28 mouse cellular contexts compared by ENCODE assay signal in the genomic region with DNA sequence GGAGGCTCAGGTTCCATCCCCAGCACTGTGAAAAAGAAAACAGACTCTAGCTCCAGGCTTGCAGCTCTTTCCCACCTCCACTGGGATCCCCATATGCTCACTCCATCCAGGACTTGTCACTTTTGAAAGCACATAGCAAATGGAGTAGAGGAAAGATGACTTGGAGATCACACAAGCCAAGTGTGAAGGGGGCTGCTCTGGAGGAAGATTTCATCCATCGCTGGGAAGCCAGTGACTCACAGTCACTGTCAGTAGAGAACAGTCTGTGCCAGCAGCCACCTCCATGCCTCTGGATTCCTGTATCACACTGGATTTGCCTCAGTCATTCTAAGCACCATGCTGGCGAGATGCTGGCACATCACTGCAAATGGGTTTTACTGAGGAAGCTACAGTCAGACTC. TPM values are rescaled to one million over a fixed set of nuclear protein-coding genes. Genes with fewer than 3 reads are reported as not detected.
DNase-seq lines count a peak whose midpoint lies in the region; TF ChIP-seq lines count a peak whose summit lies in the region.
"Had no signal": no experiment of that assay in that cellular context is flagged by ENCODE, and none has a peak within 500 bp of the region (broad histone marks: within the 10 kb centered on the region; RNA-seq: fewer than 3 reads in every experiment).

No protein-coding gene starts in this region.

- H3K27ac ChIP-seq in ES-E14 (ENCODE audit: insufficient read depth, low read depth, low read length, poor library complexity, severe bottlenecking): 0 out of 2 replicates have a peak overlapping the region, but pooled peaks have one; percentile 19
- H3K27ac ChIP-seq: forebrain, embryonic 13.5 days; gastrocnemius, adult 2 months; hindbrain, embryonic 15.5 days; intestine, embryonic 15.5 days; liver, embryonic 14.5 days; neural tube, embryonic 13.5 days had no signal

- no peak overlapping the region for H3K9ac ChIP-seq in ES-E14 (ENCODE audit: insufficient read depth, low read depth, low read length, poor library complexity, severe bottlenecking)
- H3K9ac ChIP-seq: forebrain, embryonic 13.5 days; hindbrain, embryonic 15.5 days; intestine, embryonic 15.5 days; liver, embryonic 14.5 days; lung, embryonic 14.5 days; neural tube, embryonic 13.5 days had no signal

- in situ Hi-C loops in ES-E14 (cut with MboI; ENCODE audit: low sequenced_read_pairs in 2 of 2, unreplicated experiment in 2 of 2): no loop called here

- no peaks in the 10 kb centered on the region for H3K4me1 ChIP-seq in ES-E14 (ENCODE audit: control insufficient read depth in 2 of 2, insufficient read depth in 2 of 2, low read length in 2 of 2, poor library complexity in 1 of 2)
- H3K4me1 ChIP-seq: forebrain, embryonic 13.5 days; hindbrain, embryonic 15.5 days; intestine, embryonic 15.5 days; neural tube, embryonic 13.5 days had no signal

- intact Hi-C loops in left cerebral cortex, postnatal 10 days (cut with DNase I): no loop called here
- intact Hi-C loops in left cerebral cortex, postnatal 25 days (cut with DNase I): no loop called here

- no peak overlapping the region for H3K4me3 ChIP-seq in ES-E14 (ENCODE audit: insufficient read depth in 1 of 2, low read depth in 1 of 2, low read length in 2 of 2, poor library complexity in 1 of 2, severe bottlenecking in 1 of 2)
- H3K4me3 ChIP-seq: forebrain, embryonic 13.5 days; gastrocnemius, adult 2 months; hindbrain, embryonic 15.5 days; intestine, embryonic 15.5 days; myocyte; neural tube, embryonic 13.5 days had no signal

- H3K9me3 ChIP-seq in ES-E14 (ENCODE audit: control insufficient read depth, insufficient read depth, low read depth, low read length): peaks cover 4% of the 10 kb centered on the region; the same call in 1 of the 2 replicates
- H3K9me3 ChIP-seq: forebrain, embryonic 13.5 days; G1E; hindbrain, embryonic 15.5 days; intestine, embryonic 15.5 days; neural tube, embryonic 13.5 days had no signal

- H3K36me3 ChIP-seq in ES-E14 (ENCODE audit: control insufficient read depth, insufficient read depth, low read length, poor library complexity, severe bottlenecking): no peaks in the 10 kb centered on the region
- H3K36me3 ChIP-seq: G1E; hindbrain, embryonic 15.5 days; intestine, embryonic 15.5 days; neural tube, embryonic 13.5 days had no signal

- peak; percentile 19 for DNase-seq in left cerebral cortex, adult 11 months (ENCODE audit: low spot score)
- no peak for DNase-seq in left cerebral cortex, postnatal 10 days (ENCODE audit: extremely low spot score in 1 of 2, low spot score in 2 of 2)
- no peak for DNase-seq in ES-E14 (ENCODE audit: low read depth, low spot score)
- DNase-seq in frontal cortex, postnatal 14 days (ENCODE audit: low spot score in 2 of 2): peak; percentile 6 to 16
- DNase-seq in left cerebral cortex, postnatal 25 days (ENCODE audit: low spot score in 2 of 2): peak; percentile 13 to 91
- DNase-seq in yolk sac, embryonic 10.5 days (ENCODE audit: low spot score): no peak
- no peak for DNase-seq in thymus, postnatal 14 days
- DNase-seq in cerebellum, postnatal 4 days (ENCODE audit: low spot score in 2 of 2): no peak
- DNase-seq: cerebellum, adult 11-12 months; cerebellum, postnatal 25 days; gastrocnemius, adult 2 months; heart, postnatal 4 days; kidney, adult 8-10 months; kidney, postnatal 14 days; layer of hippocampus, postnatal 36 days; lung, embryonic 14.5 days; retina, postnatal 1 day; thymus, postnatal 25 days had no signal

TF ChIP-seq in ES-E14, 5 proteins besides CTCF, POLR2A, EP300 and RAD21:
- TF ChIP-seq CHD2 (IDR thresholded peaks at IDR 0.05; ENCODE audit: low read depth, low read length): no peak
- no peak for TF ChIP-seq HCFC1 (IDR thresholded peaks at IDR 0.05; ENCODE audit: borderline replicate concordance, insufficient read depth, low read length)
- no peak for TF ChIP-seq ZC3H11A (IDR thresholded peaks at IDR 0.05; ENCODE audit: borderline replicate concordance, low read depth, low read length)
- TF ChIP-seq ZNF384 (IDR thresholded peaks at IDR 0.05; ENCODE audit: low read depth, low read length): no peak
TF ChIP-seq in ES-E14: peak in this region for 0.

RNA-seq across cellular contexts. Expression of gene Ahctf1, which starts 11.1 kb away (rescaled TPM):
- 10 to 100 TPM; 24.4 to 26.1 TPM for total RNA-seq in left cerebral cortex, postnatal 10 days (2021)
- 88.4 and 90.2 TPM in 2 replicates for total RNA-seq in ES-E14 (2012; rRNA removed)
- 10 to 100 TPM; 30.4 to 34.8 TPM for total RNA-seq in left cerebral cortex, postnatal 25 days (2021)

RNA-seq across cellular contexts. Expression of gene Gm10518, which starts 11.4 kb away (rescaled TPM):
- total RNA-seq in left cerebral cortex, postnatal 10 days (2021): not detected
- 5.0 and 9.2 TPM in 2 replicates for total RNA-seq in ES-E14 (2012; rRNA removed)
- total RNA-seq in left cerebral cortex, postnatal 25 days (2021): not detected
- total RNA-seq: adrenal gland, adult 18-20 months; gastrocnemius, adult 2 months; gastrocnemius, postnatal 4 days; heart, postnatal 4 days; layer of hippocampus, adult 18-20 months; layer of hippocampus, postnatal 36 days had no signal

Comparison
In these comparisons a context has a peak if more than half of its experiments do, and no peak if none do; other contexts are left out.
1. DNase-seq: peak in left cerebral cortex, adult 11 months (single experiment), frontal cortex, postnatal 14 days (2 of 2) and left cerebral cortex, postnatal 25 days (2 of 2); none in left cerebral cortex, postnatal 10 days (0 of 2), ES-E14 (single experiment), yolk sac, embryonic 10.5 days (single experiment), thymus, postnatal 14 days (single experiment) and cerebellum, postnatal 4 days (0 of 2).